Mouse (Mus musculus): ENCODE data around the gene Gm20388. TPM values are rescaled to one million over a fixed set of nuclear protein-coding genes. Genes with fewer than 3 reads are reported as not detected.
A peak's percentile ranks its signal among the peaks of the same experiment; 100 is the strongest.

Gene Gm20388
- polyA plus RNA-seq, 1 experiment = 59.3 TPM

DNA sequence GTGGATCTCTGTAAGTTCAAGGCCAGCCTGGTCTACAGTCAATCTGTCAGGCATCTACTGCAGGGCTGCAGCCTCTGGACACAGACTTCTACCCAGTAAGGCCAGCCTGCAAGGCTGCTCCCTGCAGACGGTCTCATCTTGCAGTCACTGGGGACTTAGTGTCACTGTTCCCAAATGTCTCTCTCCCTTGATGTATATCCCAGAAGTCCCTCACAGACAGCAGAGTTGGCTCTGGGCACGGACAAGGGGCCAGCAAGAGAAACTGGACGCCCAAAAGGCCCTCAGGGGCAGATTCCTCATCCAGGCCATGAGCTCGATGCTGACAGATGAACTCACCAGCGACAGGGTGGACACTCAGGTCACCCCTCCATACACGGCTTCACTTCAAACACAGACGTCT is 1661.5 kb downstream of the Gm20388 start:
- DNase-seq (ENCODE audit: low read depth) = no peak
- TF ChIP-seq CTCF (IDR thresholded peaks at IDR 0.05; ENCODE audit: borderline replicate concordance, extremely low read depth, insufficient read depth, insufficient read length) (no peak), POLR2A (IDR thresholded peaks at IDR 0.05; ENCODE audit: borderline replicate concordance, extremely low read depth, insufficient read depth, insufficient read length, poor library complexity, severe bottlenecking) (no peak)

DNA sequence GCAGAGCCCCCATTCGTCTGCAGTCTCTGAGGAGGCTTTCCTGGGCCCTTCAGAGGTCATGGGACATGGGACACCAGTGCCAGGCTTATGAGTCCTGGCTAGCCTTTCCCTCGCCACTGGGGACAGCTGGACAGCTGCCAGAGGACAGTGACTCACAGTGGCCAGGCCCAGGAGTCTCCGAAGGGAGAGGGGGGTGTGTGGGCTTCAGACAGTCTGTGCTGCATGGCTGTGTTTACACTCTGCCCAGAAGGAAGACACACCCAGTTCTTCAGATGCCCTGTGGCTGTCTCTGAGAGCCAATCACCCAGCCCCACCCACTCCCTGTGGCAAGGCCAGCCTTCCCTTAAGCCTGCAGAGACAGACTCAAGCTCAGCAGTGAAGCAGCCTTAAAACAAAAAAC is 1662.6 kb downstream of the Gm20388 start:
- no peak for DNase-seq (ENCODE audit: low read depth)
- TF ChIP-seq CTCF (IDR thresholded peaks at IDR 0.05; ENCODE audit: borderline replicate concordance, extremely low read depth, insufficient read depth, insufficient read length) = no peak
- no peak for TF ChIP-seq POLR2A (IDR thresholded peaks at IDR 0.05; ENCODE audit: borderline replicate concordance, extremely low read depth, insufficient read depth, insufficient read length, poor library complexity, severe bottlenecking)

DNA sequence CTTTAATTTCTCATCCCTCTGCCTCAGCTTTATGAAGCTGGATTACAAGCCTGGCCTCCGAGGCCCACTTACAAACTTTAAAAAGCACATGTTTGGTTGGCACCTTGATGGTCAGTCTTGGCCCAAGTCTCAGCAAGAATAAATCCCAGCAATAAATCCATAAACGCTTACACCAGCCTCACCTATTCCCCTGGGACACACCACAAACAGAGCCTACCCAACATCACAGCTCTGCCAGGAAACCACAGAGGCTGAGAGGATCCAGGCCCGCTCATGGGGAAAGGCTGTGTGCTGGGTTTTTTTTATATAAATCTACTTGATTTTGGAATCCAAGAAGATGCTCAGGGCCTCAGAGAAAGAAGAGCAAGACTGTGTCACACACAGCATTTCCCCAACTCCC is 1665.0 kb downstream of the Gm20388 start:
- no peak for DNase-seq (ENCODE audit: low read depth)

DNA sequence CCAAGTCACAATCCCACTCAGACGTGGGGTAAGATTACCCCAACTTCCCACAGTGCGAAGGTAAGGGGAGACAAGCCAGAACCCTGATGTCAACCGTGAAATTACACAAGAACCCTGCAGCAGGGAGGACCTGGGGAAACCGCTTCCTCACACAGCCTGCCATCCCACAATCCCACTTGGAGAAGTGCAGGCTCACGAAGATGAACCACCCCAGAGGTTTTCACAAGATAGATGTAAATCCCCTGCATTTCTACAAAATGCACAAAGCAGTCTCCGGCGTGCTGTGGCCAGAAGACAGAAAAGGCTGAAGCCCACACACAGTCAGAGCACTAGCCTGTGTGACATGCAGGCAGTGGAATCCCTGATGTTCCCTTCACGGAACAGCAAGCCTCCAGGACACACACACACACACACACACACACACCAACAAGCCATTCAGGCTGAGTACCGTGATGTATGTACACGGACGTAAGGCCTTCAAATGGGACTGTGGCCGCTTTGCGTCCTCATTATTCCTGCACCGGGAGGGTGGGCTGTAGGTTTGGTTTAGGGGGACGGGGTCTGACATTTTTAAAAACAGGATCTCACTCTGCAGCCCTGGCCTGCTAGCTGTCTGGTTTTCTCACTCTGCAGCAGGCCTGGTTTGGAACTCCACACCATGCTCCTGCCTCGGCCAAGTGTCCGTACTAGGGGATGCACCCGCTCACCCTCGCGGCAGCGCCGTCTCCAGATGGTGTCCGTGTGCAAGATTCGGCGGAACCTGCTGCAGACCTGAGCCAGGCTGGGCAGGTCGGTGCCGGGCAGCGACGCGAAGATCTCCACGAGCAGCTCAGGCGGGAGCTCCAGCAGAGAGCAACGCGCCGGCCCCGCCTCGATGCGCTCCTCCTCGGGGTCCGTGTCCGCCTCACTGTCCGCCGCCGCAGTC is 1667.4 kb downstream of the Gm20388 start:
- peak; percentile 67 for DNase-seq (ENCODE audit: low read depth)
- TF ChIP-seq CTCF (IDR thresholded peaks at IDR 0.05; ENCODE audit: borderline replicate concordance, extremely low read depth, insufficient read depth, insufficient read length) (no peak), POLR2A (IDR thresholded peaks at IDR 0.05; ENCODE audit: borderline replicate concordance, extremely low read depth, insufficient read depth, insufficient read length, poor library complexity, severe bottlenecking) (no peak)

More for the DNA sequence above, 1665.0 kb downstream of the Gm20388 start:
- TF ChIP-seq CTCF (IDR thresholded peaks at IDR 0.05; ENCODE audit: borderline replicate concordance, extremely low read depth, insufficient read depth, insufficient read length) (no peak), POLR2A (IDR thresholded peaks at IDR 0.05; ENCODE audit: borderline replicate concordance, extremely low read depth, insufficient read depth, insufficient read length, poor library complexity, severe bottlenecking) (no peak)

DNA sequence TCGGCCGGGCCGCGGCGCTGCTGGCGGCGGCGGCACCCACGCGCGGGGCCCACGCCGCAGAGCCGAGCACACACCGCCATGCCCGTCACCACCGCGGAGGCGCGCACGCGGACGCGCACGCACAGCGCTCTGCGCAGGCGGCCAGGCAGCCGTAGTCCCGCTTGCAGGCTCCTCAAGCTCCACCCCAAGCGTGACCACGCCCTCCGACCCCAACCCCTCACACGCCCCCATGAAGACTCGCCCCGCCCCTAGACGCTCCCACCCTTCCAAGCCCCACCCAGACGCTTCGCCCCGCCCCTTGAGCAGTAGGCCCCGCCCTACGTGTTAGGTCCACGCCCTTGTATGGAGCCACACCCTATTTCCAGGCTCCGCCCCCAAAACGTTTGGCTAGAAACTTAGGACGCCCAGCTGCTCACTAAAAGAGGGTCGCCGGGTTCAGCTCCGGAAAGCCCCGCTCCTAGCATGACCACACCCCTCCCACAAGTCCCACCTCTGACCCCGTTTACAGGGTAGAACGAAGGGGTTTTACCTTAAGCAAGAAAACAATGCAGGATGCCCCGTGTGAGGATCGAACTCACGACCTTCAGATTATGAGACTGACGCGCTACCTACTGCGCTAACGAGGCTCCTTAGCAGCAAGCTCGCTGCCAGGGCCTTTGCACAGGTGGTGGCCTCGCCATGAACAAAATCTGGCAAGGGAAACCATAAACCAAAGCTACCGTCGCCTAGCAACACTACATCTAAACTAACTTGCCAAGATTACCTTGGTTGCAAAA is 1668.2 kb downstream of the Gm20388 start, which contains the start of gene Fbxo31:
Fbxo31 (minus strand) TSS at position 131 of the 776 bp plus-strand sequence.
- DNase-seq (ENCODE audit: low read depth) = peak; percentile 97
- TF ChIP-seq CTCF (IDR thresholded peaks at IDR 0.05; ENCODE audit: borderline replicate concordance, extremely low read depth, insufficient read depth, insufficient read length) (no peak), POLR2A (IDR thresholded peaks at IDR 0.05; ENCODE audit: borderline replicate concordance, extremely low read depth, insufficient read depth, insufficient read length, poor library complexity, severe bottlenecking) (peak; percentile 95)

DNA sequence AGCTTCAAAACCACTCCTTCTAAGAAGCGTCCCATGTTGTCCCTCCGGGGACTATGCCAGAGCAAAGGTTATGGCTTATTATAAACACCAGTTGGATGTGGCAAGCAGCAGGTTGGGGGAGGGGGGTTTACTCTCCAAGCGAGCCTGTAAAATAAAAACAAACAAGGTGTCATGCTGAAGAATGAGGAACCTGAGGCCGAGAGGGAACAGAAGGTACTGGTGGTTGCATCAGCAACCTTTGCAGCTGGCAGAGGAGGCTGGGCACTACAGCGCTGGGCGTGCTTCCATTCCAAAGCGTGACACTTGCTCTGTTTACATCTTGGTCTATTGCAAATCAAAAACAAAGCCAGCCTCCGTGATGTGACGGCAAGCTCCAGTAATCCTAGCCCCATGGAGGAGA is 1669.8 kb downstream of the Gm20388 start:
- TF ChIP-seq POLR2A (IDR thresholded peaks at IDR 0.05; ENCODE audit: borderline replicate concordance, extremely low read depth, insufficient read depth, insufficient read length, poor library complexity, severe bottlenecking) (no peak), CTCF (IDR thresholded peaks at IDR 0.05; ENCODE audit: borderline replicate concordance, extremely low read depth, insufficient read depth, insufficient read length) (no peak)
- no peak for DNase-seq (ENCODE audit: low read depth)

DNA sequence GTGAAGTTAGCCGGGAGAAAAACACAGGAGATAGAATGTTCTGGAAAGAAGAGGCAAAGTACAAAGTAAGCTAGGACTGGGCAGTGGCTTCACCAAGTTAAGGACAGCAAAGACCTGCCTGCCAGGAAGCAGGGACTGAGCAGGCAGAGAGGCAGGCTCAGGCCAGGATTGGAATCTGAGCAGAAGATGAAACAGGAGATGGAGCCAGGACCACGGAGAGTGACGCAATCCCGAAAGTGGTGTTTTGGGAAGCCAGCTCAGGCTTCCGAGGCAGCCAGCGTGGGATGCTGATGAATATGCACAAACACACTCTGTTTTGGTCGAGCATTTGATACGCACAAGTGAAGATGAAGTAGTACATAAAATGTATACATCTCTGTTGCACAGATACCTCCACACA is 1673.0 kb downstream of the Gm20388 start:
- no peak for DNase-seq (ENCODE audit: low read depth)
- no peak for TF ChIP-seq CTCF (IDR thresholded peaks at IDR 0.05; ENCODE audit: borderline replicate concordance, extremely low read depth, insufficient read depth, insufficient read length)
- no peak for TF ChIP-seq POLR2A (IDR thresholded peaks at IDR 0.05; ENCODE audit: borderline replicate concordance, extremely low read depth, insufficient read depth, insufficient read length, poor library complexity, severe bottlenecking)

DNA sequence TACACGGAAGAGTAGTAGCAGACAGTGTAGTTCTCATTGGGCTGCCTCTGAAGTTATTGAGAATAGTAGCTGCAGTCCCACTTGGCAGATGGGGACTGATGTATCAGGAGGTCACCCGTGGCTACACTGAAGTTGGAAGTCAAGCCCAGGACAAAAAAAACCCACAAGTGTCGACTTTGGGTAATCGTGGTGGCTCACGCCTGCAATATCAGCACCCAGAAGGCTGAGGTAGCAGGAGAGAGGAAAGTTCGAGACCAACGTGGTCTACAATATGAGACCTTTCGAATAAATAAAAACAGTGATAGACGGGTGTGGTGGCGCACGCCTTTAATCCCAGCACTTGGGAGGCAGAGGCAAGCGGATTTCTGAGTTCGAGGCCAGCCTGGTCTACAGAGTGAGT is 1674.1 kb downstream of the Gm20388 start:
- TF ChIP-seq POLR2A (IDR thresholded peaks at IDR 0.05; ENCODE audit: borderline replicate concordance, extremely low read depth, insufficient read depth, insufficient read length, poor library complexity, severe bottlenecking) (no peak), CTCF (IDR thresholded peaks at IDR 0.05; ENCODE audit: borderline replicate concordance, extremely low read depth, insufficient read depth, insufficient read length) (no peak)
- DNase-seq (ENCODE audit: low read depth) = no peak

DNA sequence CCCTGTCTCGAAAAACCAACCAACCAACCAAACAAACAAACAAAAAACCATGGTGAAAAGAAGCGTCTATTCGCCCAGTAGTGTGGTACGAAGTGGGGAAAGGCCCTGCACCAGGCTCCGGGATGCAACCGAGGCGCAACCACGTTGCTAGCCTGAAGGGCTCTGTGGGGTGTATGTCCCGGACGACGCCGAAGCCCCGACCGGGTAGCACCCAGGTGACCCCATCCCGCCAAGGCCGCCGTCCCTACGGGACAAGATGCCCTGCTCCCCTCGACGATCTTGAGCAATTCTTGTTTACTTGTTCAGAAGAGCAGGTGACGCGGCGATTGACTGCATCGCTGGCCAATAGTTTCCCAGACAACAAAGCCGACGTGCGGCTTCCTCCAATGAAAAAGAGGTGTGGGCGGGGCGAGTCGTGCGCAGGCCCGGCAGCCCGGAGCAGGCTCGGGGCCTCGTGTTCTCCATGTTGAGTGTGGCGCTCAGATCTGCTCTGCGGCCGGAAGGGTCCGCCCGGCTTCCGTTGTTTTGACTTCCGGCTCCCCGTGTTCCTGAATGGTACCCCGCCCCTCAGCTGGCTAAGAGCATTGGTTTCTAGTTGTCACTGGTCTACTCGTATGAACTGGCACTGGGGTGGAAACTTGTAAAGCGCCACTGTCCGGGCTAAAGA is 1674.7 kb downstream of the Gm20388 start:
- TF ChIP-seq CTCF (IDR thresholded peaks at IDR 0.05; ENCODE audit: borderline replicate concordance, extremely low read depth, insufficient read depth, insufficient read length) (no peak), POLR2A (IDR thresholded peaks at IDR 0.05; ENCODE audit: borderline replicate concordance, extremely low read depth, insufficient read depth, insufficient read length, poor library complexity, severe bottlenecking) (peak; percentile 34; the same call in 1 of the 2 replicates)
- peak; percentile 100 for DNase-seq (ENCODE audit: low read depth)

DNA sequence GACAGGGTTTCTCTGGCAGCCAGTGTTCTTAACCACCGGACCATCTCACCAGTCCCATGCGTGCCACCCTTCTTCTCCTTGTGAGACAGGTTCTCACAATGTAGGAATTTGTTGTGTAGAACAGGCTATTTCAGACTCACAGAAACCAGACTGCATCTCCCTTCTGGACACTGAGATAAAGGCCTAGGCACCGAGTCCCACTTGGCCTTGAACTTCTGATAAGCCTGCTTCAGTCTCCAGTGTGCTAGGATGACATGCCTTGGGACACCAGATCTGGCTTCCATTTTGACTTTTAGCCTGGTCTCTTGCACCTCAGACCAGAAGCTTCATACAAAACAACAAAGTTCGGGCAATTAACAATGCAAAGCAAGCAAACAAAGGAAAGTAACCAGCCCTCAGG is 1678.1 kb downstream of the Gm20388 start:
- TF ChIP-seq POLR2A (IDR thresholded peaks at IDR 0.05; ENCODE audit: borderline replicate concordance, extremely low read depth, insufficient read depth, insufficient read length, poor library complexity, severe bottlenecking) (no peak), CTCF (IDR thresholded peaks at IDR 0.05; ENCODE audit: borderline replicate concordance, extremely low read depth, insufficient read depth, insufficient read length) (no peak)
- no peak for DNase-seq (ENCODE audit: low read depth)

Measured in brain, embryonic 14.5 days (tissue).